Comparison of ENCODE assay signal across 15 mouse cellular contexts in genomic region chr10:28260651-28261050, GRCm38 (mm10).
"Had no signal": no experiment of that assay in that cellular context is flagged by ENCODE, and none has a peak within 500 bp of the region (broad histone marks: within the 10 kb centered on the region; RNA-seq: fewer than 3 reads in every experiment).

No protein-coding gene starts in this region.

- ATAC-seq: intestine, embryonic 15.5 days; liver, postnatal 0 days had no signal

- H3K27ac ChIP-seq: intestine, embryonic 15.5 days; layer of hippocampus, adult 2 months; limb, embryonic 12.5 days; liver, embryonic 13.5 days; lung, embryonic 15.5 days; macrophage; stomach, postnatal 0 days had no signal

- H3K4me1 ChIP-seq: intestine, embryonic 15.5 days; limb, embryonic 12.5 days; liver, embryonic 13.5 days; lung, embryonic 15.5 days; megakaryocyte, embryonic 14.5 days had no signal

- H3K4me3 ChIP-seq: intestine, embryonic 15.5 days; layer of hippocampus, adult 2 months; limb, embryonic 12.5 days; liver, embryonic 13.5 days; lung, embryonic 15.5 days; megakaryocyte, embryonic 14.5 days had no signal

- H3K9me3 ChIP-seq: intestine, embryonic 15.5 days; limb, embryonic 12.5 days; liver, embryonic 13.5 days; lung, embryonic 15.5 days; megakaryocyte, embryonic 14.5 days had no signal

- H3K36me3 ChIP-seq: intestine, embryonic 15.5 days; limb, embryonic 12.5 days; liver, embryonic 13.5 days; lung, embryonic 15.5 days had no signal

- DNase-seq: kidney, adult 18-20 months; kidney, postnatal 10 days; kidney, postnatal 4 days; liver; liver, embryonic 13.5 days; liver, postnatal 0 days; lung, postnatal 14 days; thymus, postnatal 14 days had no signal

- H3K4me2 ChIP-seq: intestine, embryonic 15.5 days; limb, embryonic 12.5 days; liver, embryonic 13.5 days; lung, embryonic 15.5 days had no signal

- H3K27me3 ChIP-seq: intestine, embryonic 15.5 days; limb, embryonic 12.5 days; liver, embryonic 13.5 days; lung, embryonic 15.5 days; megakaryocyte, embryonic 14.5 days had no signal

- H3K9ac ChIP-seq: intestine, embryonic 15.5 days; limb, embryonic 12.5 days; liver, embryonic 13.5 days; liver, postnatal 0 days; lung, embryonic 15.5 days had no signal
